Mouse (Mus musculus) spleen, embryonic (tissue): ENCODE data around the gene 1600014C23Rik.

Experiments used
- CTCF ChIA-PET: fragments of 350-600 bp; sonication (Branson Sonifier 250); formaldehyde crosslinking; loops from one replicate; lab custom pipeline; 2022; lab: Charles Lee

1600014C23Rik gene

GRCm38 (mm10) chr17:45693812-45694565 is 39.7 kb downstream of the 1600014C23Rik start:
- CTCF ChIA-PET: interaction anchor here (0.6 to 0.7 kb wide), 2 partner anchors 249 to 1251 kb away, joined by 4 to 6 read pairs; no protein-coding TSS in a partner anchor

- CTCF ChIA-PET: interaction anchor here (0.6 kb wide), 1 partner anchor 615 kb away, joined by 5 read pairs; no protein-coding TSS in a partner anchor
Observed at GRCm38 (mm10) chr17:45692159-45692558, 41.5 kb downstream of the 1600014C23Rik start.

- CTCF ChIA-PET: no interaction called here
Observed at GRCm38 (mm10) chr17:45690044-45690443, 43.6 kb downstream of the 1600014C23Rik start.

GRCm38 (mm10) chr17:45689120-45689519 is 44.5 kb downstream of the 1600014C23Rik start:
- CTCF ChIA-PET: interaction anchor here (0.6 kb wide), 2 partner anchors 25 to 131 kb away, joined by 4 to 6 read pairs; no protein-coding TSS in a partner anchor

- CTCF ChIA-PET: no interaction called here
Observed at GRCm38 (mm10) chr17:45686716-45687115, 46.9 kb downstream of the 1600014C23Rik start, which contains the start of gene Tmem63b. Gene Tmem63b, minus strand, starts transcription at chr17:45686905.

GRCm38 (mm10) chr17:45686093-45686619 is 47.5 kb downstream of the 1600014C23Rik start, which contains the start of gene Mrpl14:
Gene Mrpl14, plus strand, starts transcription at chr17:45686322.
- CTCF ChIA-PET: no interaction called here

- CTCF ChIA-PET: interaction anchor here (0.6 kb wide), 1 partner anchor 266 kb away, joined by 3 read pairs; no protein-coding TSS in a partner anchor
Observed at GRCm38 (mm10) chr17:45685171-45686092, 48.2 kb downstream of the 1600014C23Rik start.

- CTCF ChIA-PET: no interaction called here
Observed at GRCm38 (mm10) chr17:45684667-45685131, 48.9 kb downstream of the 1600014C23Rik start.
